Mouse (Mus musculus) brain, embryonic 14.5 days (tissue): ENCODE data around the gene Pygo2.

ENCODE experiments used
- CTCF ChIP-seq: fragments of 200-500 bp; IDR thresholded peaks from 2 replicates; pipeline ENCODE4 v1.5.1; 2012; ENCODE audit warnings: inconsistent platforms, mild to moderate bottlenecking, moderate library complexity, borderline replicate concordance; ENCODE audit not compliant: insufficient read depth, insufficient read length; ENCODE audit errors: extremely low read depth
- POLR2A ChIP-seq: fragments of 200-500 bp; IDR thresholded peaks from 2 replicates; pipeline ENCODE4 v1.6.1; 2012; ENCODE audit warnings: mild to moderate bottlenecking, inconsistent platforms, borderline replicate concordance; ENCODE audit not compliant: poor library complexity, insufficient read depth, insufficient read length, severe bottlenecking; ENCODE audit errors: extremely low read depth

DNA sequence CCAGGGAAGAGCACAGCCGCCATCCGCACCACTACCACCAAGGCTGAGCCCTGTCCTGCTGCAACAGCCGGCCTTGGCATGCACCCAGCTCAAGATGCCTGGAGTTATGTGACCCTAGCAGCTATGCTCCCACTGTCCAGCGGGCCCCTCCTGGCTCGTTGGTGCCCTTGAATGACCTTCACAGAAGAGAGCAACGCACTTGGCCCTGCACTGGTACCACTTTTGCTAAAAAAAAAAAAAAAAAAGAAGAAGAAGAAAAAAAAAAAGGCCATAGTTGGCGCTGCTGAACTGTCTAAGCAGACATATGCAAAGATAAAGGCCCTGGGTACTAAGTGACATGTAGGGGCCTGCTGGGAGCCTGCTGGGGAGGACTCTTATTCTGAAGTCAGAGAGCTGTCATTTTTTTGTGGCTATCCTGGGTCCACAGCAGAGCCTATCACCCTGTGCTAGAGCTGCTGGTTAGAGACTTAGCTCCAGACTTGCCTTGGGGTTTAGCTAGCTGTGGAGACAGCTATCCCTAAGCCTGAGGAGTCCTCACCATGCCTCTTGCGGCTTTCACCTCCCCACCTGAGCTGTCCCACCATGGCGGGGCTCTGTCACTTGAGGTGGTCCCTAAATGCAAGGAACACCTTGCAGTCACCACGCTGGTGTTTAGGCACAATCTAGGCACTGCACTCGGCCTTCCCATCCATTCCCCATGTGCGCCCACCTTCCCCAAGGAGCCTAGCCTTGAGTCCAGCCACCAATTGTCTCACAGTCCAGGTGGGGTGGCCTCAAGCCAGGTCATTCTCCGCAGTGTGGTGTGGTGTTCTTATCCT, 18.9 kb downstream of the Pygo2 start:
- TF ChIP-seq CTCF = no peak
- no peak for TF ChIP-seq POLR2A
